In genomic region chr2:127904918-127905317, GRCm38 (mm10) we compare ENCODE assay signal across 25 mouse cellular contexts.
"Had no signal": no experiment of that assay in that cellular context is flagged by ENCODE, and none has a peak within 500 bp of the region (broad histone marks: within the 10 kb centered on the region; RNA-seq: fewer than 3 reads in every experiment).

No protein-coding gene starts in this region.

- H3K9ac ChIP-seq: kidney, embryonic 15.5 days; limb, embryonic 13.5 days; liver, embryonic 12.5 days; liver, embryonic 15.5 days; lung, embryonic 15.5 days; midbrain, embryonic 15.5 days; neural tube, embryonic 12.5 days; neural tube, embryonic 15.5 days had no signal

- H3K4me3 ChIP-seq: kidney, embryonic 15.5 days; limb, embryonic 13.5 days; liver, embryonic 12.5 days; liver, embryonic 15.5 days; lung, embryonic 15.5 days; megakaryocyte, embryonic 14.5 days; midbrain, embryonic 10.5 days; midbrain, embryonic 15.5 days; neural tube, embryonic 12.5 days; neural tube, embryonic 15.5 days had no signal

- DNase-seq: kidney, adult 11 months; kidney, adult 8-10 months; kidney, postnatal 10 days; kidney, postnatal 36 days; left cerebral cortex, postnatal 4 days; liver; lung, adult 18-20 months; lung, postnatal 10 days; lung, postnatal 36 days; right cerebral cortex, adult 18-20 months; right cerebral cortex, postnatal 14 days; right cerebral cortex, postnatal 4 days; thymus, adult 2 months; thymus, postnatal 14 days; thymus, postnatal 4 days had no signal

- H3K27me3 ChIP-seq: kidney, embryonic 15.5 days; liver, embryonic 12.5 days; liver, embryonic 15.5 days; lung, embryonic 15.5 days; midbrain, embryonic 15.5 days; neural tube, embryonic 12.5 days; neural tube, embryonic 15.5 days had no signal

- H3K4me1 ChIP-seq: liver, embryonic 15.5 days; neural tube, embryonic 15.5 days had no signal

- H3K4me2 ChIP-seq: kidney, embryonic 15.5 days; limb, embryonic 13.5 days; liver, embryonic 12.5 days; liver, embryonic 15.5 days; lung, embryonic 15.5 days; midbrain, embryonic 15.5 days; neural tube, embryonic 12.5 days; neural tube, embryonic 15.5 days had no signal

- H3K36me3 ChIP-seq: kidney, embryonic 15.5 days; limb, embryonic 13.5 days; liver, embryonic 12.5 days; liver, embryonic 15.5 days; lung, embryonic 15.5 days; midbrain, embryonic 10.5 days; midbrain, embryonic 15.5 days; neural tube, embryonic 12.5 days; neural tube, embryonic 15.5 days had no signal

- ATAC-seq: liver, embryonic 12.5 days; midbrain, embryonic 15.5 days had no signal

- H3K27ac ChIP-seq: kidney, embryonic 15.5 days; limb, embryonic 13.5 days; liver, embryonic 12.5 days; liver, embryonic 15.5 days; lung, embryonic 15.5 days; midbrain, embryonic 15.5 days; neural tube, embryonic 12.5 days; neural tube, embryonic 15.5 days had no signal

- H3K9me3 ChIP-seq: kidney, embryonic 15.5 days; limb, embryonic 13.5 days; liver, embryonic 12.5 days; liver, embryonic 15.5 days; lung, embryonic 15.5 days; megakaryocyte, embryonic 14.5 days; midbrain, embryonic 10.5 days; midbrain, embryonic 15.5 days; neural tube, embryonic 12.5 days; neural tube, embryonic 15.5 days had no signal
